Mouse (Mus musculus): ENCODE measurements at regions not wholly inside any gene's neighbourhood (a gene's known extent, or its start where the extent isn't known, plus 50 kb on each side); places are given as distances from the start of the nearest gene placed in this dataset.

DNA sequence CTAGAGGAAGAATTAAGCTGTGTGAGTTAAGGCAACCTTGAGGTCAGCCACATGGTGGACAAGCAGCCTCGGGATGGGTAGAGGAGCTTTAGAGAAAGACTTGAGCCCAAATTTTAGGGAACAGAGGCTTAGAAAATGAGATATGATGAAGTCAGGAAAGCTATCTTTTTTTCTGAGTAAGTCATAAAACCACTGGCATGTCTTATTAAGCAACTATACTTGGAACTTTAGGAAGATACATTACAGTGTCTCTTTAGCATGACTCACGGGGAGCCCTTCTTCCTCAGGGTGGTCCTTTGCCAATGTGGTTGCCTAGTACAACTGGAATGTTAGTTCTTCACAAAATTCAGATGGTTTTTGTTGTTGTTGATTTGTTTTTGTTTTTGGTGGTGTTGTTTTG is 992.1 kb upstream of the Tmprss15 start:
- TF ChIP-seq CTCF (IDR thresholded peaks at IDR 0.05; ENCODE audit: control insufficient read depth, insufficient read depth, insufficient read length) = no peak
- TF ChIP-seq MYOD1 (IDR thresholded peaks at IDR 0.05; ENCODE audit: control insufficient read depth, insufficient read length, low read depth) = no peak

Measured in C2C12 (cell line).